ENCODE assay signal across 9 mouse cellular contexts in genomic region chr4:120247412-120247811, GRCm38 (mm10). TPM values are rescaled to one million over a fixed set of nuclear protein-coding genes. Genes with fewer than 3 reads are reported as not detected.
DNase-seq lines count a peak whose midpoint lies in the region; ATAC-seq and TF ChIP-seq lines count a peak whose summit lies in the region.
"Had no signal": no experiment of that assay in that cellular context is flagged by ENCODE, and none has a peak within 500 bp of the region (broad histone marks: within the 10 kb centered on the region; RNA-seq: fewer than 3 reads in every experiment).

No protein-coding gene starts in this region.

- TF ChIP-seq CTCF in brain, embryonic 14.5 days (IDR thresholded peaks at IDR 0.05; ENCODE audit: borderline replicate concordance, extremely low read depth, insufficient read depth, insufficient read length), result no peak

- peaks cover 38% of the 10 kb centered on the region for H3K4me1 ChIP-seq in heart, embryonic 11.5 days (ENCODE audit: control insufficient read depth, insufficient read depth, low read length)
- H3K4me1 ChIP-seq in kidney, embryonic 16.5 days (ENCODE audit: insufficient read depth, low read length), result peaks cover 42% of the 10 kb centered on the region

- H3K9me3 ChIP-seq in heart, embryonic 11.5 days (replicated peaks; ENCODE audit: control insufficient read depth, low read length), result no peaks in the 10 kb centered on the region
- no peaks in the 10 kb centered on the region for H3K9me3 ChIP-seq in kidney, embryonic 16.5 days (ENCODE audit: low read length)
- H3K9me3 ChIP-seq: limb, embryonic 13.5 days had no signal

- H3K4me2 ChIP-seq in heart, embryonic 11.5 days, result no peak overlapping the region
- no peak overlapping the region for H3K4me2 ChIP-seq in kidney, embryonic 16.5 days (replicated peaks; ENCODE audit: low read depth, low read length)
- H3K4me2 ChIP-seq: limb, embryonic 13.5 days had no signal

- no peak overlapping the region for H3K9ac ChIP-seq in heart, embryonic 11.5 days (ENCODE audit: low read depth, low read length)
- no peak overlapping the region for H3K9ac ChIP-seq in kidney, embryonic 16.5 days (replicated peaks; ENCODE audit: low read length)
- H3K9ac ChIP-seq: limb, embryonic 13.5 days had no signal

- H3K27ac ChIP-seq in heart, embryonic 11.5 days (ENCODE audit: low read depth, low read length), result peak overlapping the region; percentile 67
- no peak overlapping the region for H3K27ac ChIP-seq in kidney, embryonic 16.5 days (ENCODE audit: low read length)
- H3K27ac ChIP-seq: limb, embryonic 13.5 days had no signal

- H3K4me3 ChIP-seq in heart, embryonic 11.5 days (ENCODE audit: low read depth, low read length), result no peak overlapping the region
- H3K4me3 ChIP-seq in kidney, embryonic 16.5 days (ENCODE audit: low read length), result no peak overlapping the region
- H3K4me3 ChIP-seq: limb, embryonic 13.5 days had no signal

- H3K27me3 ChIP-seq in heart, embryonic 11.5 days (ENCODE audit: control insufficient read depth, insufficient read depth, low read length), result no peaks in the 10 kb centered on the region; the same call in 1 of the 2 replicates
- H3K27me3 ChIP-seq in kidney, embryonic 16.5 days (ENCODE audit: insufficient read depth, low read length), result 0 out of 2 replicates have a peak, but pooled peaks cover 11% of the 10 kb centered on the region

- 15% methylated on average over 5 of the region's 5 CpGs for WGBS in heart, embryonic 11.5 days (ENCODE audit: insufficient replicate concordance)
- WGBS in kidney, embryonic 16.5 days, result 19% methylated on average over 5 of the region's 5 CpGs

- peak; percentile 90 to 94 for DNase-seq in cerebellum, postnatal 10 days
- no peak for DNase-seq in cerebellum, postnatal 36 days
- DNase-seq in brain, embryonic 14.5 days (ENCODE audit: low read depth), result peak; percentile 93
- DNase-seq in retina, postnatal 1 day, result peak; percentile 92
- DNase-seq in left cerebral cortex, adult 8-10 months (ENCODE audit: low spot score in 2 of 2), result no peak
- DNase-seq in embryo, embryonic 9.5 days (ENCODE audit: extremely low spot score), result no peak

- no peak for TF ChIP-seq POLR2A in brain, embryonic 14.5 days (IDR thresholded peaks at IDR 0.05; ENCODE audit: borderline replicate concordance, extremely low read depth, insufficient read depth, insufficient read length, poor library complexity, severe bottlenecking)

- ATAC-seq in heart, embryonic 11.5 days (replicated peaks; ENCODE audit: insufficient number of reproducible peaks, low FRiP score, low TSS enrichment), result peak; percentile 60
- peak; percentile 39; the same call in 1 of the 2 replicates for ATAC-seq in kidney, embryonic 16.5 days (ENCODE audit: low FRiP score, low TSS enrichment)

- no peaks in the 10 kb centered on the region for H3K36me3 ChIP-seq in heart, embryonic 11.5 days (ENCODE audit: control insufficient read depth, insufficient read depth, low read length)
- H3K36me3 ChIP-seq in kidney, embryonic 16.5 days (ENCODE audit: insufficient read depth, low read length), result no peaks in the 10 kb centered on the region
- H3K36me3 ChIP-seq: limb, embryonic 13.5 days had no signal

RNA-seq across cellular contexts. Expression of gene Foxo6, which starts 39.7 kb away (rescaled TPM):
- 22.7 and 35.4 TPM in 2 replicates for polyA plus RNA-seq in brain, embryonic 14.5 days (2012; rRNA removed)
- 0.21 and 0.29 TPM in 2 replicates for polyA plus RNA-seq in heart, embryonic 11.5 days (2014; fragmentation: Nextera tagmentation; extraction: Ambion mirVana)
- 0.10 and 0.15 TPM in 2 replicates for polyA plus RNA-seq in kidney, embryonic 16.5 days (2015; fragmentation: Nextera tagmentation; extraction: Ambion mirVana)
- 10 to 100 TPM; 12.3 to 15.1 (median 13.7) TPM for total RNA-seq in left cerebral cortex, adult 8-10 months (2022)

Comparison
In these comparisons a context has a peak if more than half of its experiments do, and no peak if none do; other contexts are left out.
1. DNase-seq: peak in cerebellum, postnatal 10 days (2 of 2), brain, embryonic 14.5 days (single experiment) and retina, postnatal 1 day (single experiment); none in cerebellum, postnatal 36 days (0 of 2), left cerebral cortex, adult 8-10 months (0 of 2) and embryo, embryonic 9.5 days (single experiment).
2. RNA of gene Foxo6, which starts 39.7 kb away (polyA plus RNA-seq): 22.7 to 35.4 TPM in brain, embryonic 14.5 days; 0.21 to 0.29 TPM in heart, embryonic 11.5 days and 0.10 to 0.15 TPM in kidney, embryonic 16.5 days; every median in the first group is over 10 times any median in the second.